Mouse (Mus musculus): Measurements from ENCODE around the gene Zfpm1. TPM values are rescaled to one million over a fixed set of nuclear protein-coding genes. Genes with fewer than 3 reads are reported as not detected.

Gene Zfpm1
- total RNA-seq, 1 experiment from 2014 or later, result 22.4 TPM

DNA sequence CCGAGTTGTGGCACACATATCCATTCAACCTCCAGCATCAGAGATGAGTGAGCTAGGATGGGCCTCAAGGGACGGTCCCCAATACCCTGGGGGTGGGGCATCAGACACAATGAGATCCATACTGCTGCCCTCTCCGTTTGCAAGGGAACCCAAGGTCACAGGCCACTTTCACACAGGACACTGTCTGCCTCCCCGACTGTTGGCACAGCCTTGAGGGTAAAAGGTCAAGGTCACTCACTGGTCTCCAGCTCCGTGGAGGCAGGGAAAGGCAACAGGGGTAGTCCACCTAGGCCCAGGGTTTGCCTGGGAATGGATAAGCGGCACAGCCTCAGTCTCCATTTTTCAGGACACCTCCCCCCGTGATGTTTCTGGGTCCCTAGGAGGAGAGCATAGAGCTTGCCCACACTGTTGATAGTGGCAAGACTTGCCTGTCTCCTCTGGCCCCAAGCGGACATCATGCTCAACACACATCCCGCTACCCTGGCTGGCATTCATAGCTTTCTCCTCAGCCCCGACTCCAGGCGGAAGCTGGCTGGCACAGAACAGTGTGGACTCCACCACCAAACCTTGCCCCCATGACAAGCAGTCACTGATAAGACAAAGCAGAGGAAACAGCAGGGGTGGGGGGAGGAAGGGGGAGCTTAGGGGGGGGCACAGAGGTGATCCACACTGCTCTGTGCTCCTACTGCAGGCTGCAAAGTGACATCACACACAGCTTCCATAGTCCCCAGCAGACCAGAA lies 7.1 kb upstream of the Zfpm1 start:
- DNase-seq, result peak; percentile 32

- no peak for DNase-seq
These were observed 5.6 kb upstream of the Zfpm1 start for GRCm38 (mm10) chr8:122276308-122276707.

GRCm38 (mm10) chr8:122277204-122277995 lies 4.5 kb upstream of the Zfpm1 start:
- no peak for DNase-seq

- no peak for DNase-seq
These were observed 1.8 kb upstream of the Zfpm1 start for GRCm38 (mm10) chr8:122280156-122280555.

GRCm38 (mm10) chr8:122280588-122281316 lies 1.2 kb upstream of the Zfpm1 start:
- no peak for DNase-seq

GRCm38 (mm10) chr8:122281317-122282034 lies 465 bp upstream of the Zfpm1 start:
- peak; percentile 100 for DNase-seq

DNA sequence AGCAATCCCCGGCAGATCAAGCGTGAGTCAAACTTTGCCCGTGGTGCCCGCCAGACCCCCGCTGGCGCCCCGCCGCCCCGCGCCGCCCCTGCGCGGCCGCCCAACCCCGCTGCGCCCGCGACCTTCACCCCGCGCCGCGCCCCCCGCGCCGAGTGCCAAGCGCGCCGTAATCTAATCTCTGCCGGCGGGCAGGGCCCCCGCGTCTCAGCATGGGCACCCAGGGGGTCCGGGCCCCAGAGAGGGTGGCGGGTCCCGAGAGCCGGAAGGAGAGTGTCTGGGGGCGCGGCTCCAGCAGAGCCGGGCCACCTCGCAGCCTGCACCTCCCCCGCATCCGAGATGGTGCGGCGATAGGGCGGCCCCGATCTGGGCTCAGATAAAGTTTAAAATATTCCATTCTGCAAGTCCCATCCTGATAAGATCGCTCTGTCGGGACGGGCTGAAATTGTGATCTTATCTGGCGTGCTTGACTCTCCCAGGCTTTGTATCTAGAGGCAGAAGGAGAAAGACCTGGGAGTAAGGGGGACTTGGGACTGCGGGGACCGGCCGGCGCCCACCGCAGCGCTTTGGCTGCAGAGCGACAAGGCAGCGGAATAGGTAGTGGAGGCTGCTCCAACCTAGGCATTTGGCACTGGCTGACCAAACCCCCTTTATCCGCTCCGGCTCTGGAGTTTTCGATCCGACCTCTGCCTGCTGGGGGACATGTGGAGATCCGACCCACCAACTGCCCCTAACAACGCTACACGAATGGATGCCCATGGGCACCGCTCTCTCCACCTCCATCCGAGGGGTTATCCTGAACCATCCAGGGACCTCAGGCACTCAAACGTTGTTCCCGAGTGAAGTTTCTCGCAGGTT lies 787 bp downstream of the Zfpm1 start:
- peak; percentile 43 for DNase-seq

DNA sequence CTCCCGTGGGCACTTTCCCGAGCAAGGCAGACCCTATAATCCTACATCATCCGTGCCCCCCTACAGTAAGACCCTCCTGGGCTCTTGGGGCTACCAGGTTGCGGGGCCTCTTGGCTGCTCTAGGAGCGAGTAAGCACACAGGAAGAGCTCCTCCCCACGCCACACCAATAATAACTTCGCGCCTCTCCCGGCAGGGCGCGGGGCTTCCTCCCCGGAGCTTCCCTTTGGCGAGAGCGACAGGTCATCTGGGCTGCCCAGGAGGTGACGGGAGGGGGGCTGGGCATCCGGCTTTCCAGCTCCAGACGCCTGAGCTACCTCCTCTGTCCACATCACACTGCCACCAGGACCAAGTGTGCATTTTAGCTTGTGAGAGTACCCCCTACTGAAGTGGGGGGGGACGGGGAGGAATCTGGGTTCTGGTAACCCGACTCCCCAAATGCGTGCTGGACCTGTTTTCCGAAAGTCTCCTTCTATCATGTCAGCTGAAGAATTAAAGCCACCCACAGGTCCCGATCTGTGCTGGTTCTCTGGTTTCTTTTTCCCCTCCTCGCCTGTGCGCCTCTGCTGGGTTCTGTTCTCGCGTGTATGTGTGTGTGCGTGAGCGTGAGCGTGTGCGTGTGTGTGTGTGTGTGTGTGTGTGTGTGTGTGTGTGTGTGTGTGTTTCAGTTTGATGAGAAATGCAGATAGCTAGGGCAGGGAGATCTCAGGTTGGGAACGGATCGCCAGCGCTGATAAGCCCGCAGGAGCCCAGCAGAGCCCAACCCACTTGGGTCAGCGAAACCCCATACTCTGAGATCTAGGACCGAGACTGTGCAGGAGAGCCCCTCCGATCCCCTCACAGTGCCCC lies 1.6 kb downstream of the Zfpm1 start:
- DNase-seq, result peak; percentile 69

DNA sequence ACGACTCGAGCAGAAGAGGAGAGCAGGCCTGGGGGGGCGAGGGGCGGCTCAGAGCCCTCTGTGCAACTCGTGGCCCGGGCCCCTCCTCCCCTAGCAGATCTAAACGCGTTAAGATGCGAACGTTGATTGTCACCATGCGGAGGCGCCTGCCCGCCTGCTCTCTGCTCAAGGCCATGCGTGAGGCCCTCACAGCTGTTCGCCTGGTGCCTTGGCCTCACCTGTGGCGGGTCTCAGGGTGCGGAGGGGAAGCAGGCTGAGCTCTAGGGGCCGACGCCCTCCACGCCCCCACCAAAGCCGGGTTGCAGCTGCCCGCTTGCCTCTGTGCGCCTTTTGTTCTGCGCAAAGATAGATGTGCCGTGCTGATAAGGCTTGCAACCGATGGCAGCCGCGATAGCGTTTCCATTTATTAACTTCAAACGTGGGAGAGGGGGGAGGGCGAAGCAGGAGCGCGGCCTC lies 2.3 kb downstream of the Zfpm1 start:
- peak; percentile 36 for DNase-seq

DNA sequence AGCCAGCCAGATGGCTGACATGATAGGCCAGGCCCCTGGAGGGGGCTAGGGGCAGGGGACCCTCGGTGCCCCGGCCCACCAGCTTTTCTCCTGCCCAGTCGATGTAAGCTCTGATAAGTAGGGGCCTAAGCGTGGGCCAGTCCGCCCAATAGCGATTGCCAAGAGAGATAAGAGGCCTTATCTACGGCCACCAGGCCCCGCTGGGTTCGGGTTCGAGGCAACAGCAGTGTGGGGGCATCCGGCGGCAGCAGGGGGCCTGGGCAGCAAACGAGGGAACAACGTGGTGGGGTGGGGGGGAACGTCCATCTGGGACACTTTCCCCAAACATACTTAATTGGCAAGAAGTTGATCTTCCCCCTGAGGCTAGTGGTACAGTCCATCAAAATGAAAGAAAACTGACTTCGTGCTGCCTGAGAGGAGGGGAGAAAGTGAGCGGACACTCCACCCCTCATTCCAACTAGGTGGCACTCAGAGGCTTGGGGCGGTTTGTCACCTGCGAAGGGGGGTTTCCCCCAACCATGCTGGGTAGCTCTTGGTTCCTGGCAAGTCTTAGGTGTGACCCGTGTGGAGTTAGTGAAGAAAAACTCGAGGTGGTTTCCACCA lies 2.8 kb downstream of the Zfpm1 start:
- no peak for DNase-seq

GRCm38 (mm10) chr8:122285727-122286126 lies 3.8 kb downstream of the Zfpm1 start:
- DNase-seq, result no peak

- DNase-seq, result no peak
These were observed 5.0 kb downstream of the Zfpm1 start for GRCm38 (mm10) chr8:122286899-122287298.

DNA sequence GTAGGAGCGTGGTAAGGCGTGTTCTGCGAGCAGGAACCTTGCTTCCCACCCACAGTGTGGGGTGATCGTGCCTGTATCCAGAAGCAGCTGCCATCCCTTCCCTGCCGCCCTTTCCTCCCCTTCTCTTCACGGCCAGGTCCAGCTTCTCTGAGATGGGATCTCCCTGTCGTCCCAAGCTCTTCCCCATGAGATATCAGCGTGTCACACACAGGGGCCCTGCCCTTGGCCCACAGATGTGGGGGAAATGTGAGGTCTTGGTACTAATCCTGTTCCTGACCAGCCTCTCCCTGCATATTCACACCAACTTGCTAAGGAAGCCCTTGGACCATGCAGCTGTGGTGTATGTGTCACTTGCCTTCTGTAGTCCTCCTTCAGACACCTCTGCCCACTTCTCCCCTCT lies 5.8 kb downstream of the Zfpm1 start:
- no peak for DNase-seq

DNA sequence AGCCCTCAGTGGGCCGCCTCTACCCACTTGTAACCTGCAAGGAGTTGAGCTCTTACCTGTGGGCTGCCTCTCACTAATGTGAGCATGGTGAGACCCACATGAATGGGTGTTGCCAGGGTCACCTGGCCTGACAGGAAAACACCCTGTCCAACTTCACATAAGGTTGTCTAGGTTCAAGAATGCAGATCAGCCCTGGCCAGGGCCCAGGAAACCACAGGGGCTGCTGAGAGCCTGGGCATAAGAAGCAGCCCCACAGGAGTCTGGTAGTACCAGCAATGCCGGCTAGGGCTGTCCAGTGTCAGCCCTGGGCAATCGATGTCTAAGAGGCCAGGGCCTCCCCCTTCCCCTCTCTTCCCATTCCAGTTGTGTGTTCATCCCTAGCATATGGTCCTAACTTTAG lies 6.4 kb downstream of the Zfpm1 start:
- DNase-seq, result no peak

GRCm38 (mm10) chr8:122291075-122291474 lies 9.1 kb downstream of the Zfpm1 start:
- no peak for DNase-seq

DNA sequence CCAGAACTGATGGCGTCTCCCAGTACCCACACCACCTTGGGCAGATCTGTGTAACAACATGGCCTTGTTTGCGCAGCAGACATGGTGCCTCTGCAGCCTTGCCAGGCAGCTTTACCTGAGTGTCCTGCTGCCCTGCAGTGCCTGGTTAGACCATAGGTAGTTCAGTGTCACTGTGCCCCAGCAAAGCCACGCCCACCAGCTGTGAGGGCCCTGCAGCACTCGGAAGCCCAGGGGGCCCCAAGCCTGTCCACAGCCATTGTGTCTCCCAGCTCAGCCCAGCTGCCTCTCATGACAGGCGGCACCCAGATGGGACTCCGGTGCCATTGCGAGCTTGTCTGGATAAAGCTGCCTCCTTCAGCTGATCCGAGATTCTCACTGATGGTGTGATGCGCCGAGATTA lies 9.6 kb downstream of the Zfpm1 start:
- DNase-seq, result no peak

DNA sequence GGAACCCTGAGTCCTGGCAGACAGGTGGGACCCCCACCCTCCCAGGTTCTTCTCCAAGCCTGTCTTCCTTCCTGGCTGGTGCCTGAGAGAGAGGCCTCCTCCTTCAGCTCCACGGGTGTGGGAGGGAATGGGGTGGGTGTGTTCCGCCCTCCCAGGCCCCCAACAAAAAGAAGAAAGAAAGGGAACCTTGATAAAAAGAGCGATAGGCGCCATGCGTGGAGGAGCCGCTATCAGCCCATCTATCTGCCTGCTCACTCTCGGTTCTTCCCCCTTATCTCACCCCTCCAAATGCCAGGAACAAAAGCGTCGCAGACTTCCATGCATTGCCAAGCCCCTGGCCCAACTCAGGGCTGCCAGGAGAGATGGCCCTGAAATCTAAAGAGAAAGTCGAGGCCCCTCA lies 11.5 kb downstream of the Zfpm1 start:
- DNase-seq, result no peak

GRCm38 (mm10) chr8:122294273-122294683 lies 12.3 kb downstream of the Zfpm1 start:
- DNase-seq, result peak; percentile 40

DNA sequence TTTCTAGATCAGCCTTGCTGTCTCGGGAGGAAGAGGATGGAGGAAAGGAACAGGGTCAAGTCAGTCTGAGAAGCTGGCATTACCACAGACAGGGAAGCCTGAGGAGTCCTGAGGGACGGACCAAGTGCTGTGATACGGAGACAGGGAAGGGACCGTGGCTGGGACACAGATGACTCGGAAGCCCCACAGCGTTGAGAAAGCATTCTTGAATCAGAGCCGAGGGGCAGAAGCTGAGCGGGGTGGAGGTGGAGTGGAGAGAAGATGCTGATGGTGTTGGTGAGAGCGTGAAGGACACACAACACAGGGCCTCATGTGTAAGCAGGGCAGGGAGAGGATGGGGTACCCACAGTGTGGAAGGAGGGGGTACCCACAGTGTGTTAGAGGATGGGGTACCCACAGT lies 13.4 kb downstream of the Zfpm1 start:
- DNase-seq, result no peak
